Mouse (Mus musculus) testis, adult 2 months (tissue): ENCODE data around the gene 1700017B05Rik.
A peak's percentile ranks its signal among the peaks of the same experiment; 100 is the strongest.

Source experiments
- CTCF ChIP-seq: fragments of 200-500 bp; IDR thresholded peaks from 2 replicates; pipeline ENCODE4 v1.5.1; 2012; ENCODE audit warnings: low read depth, mild to moderate bottlenecking, inconsistent platforms, low read length, moderate library complexity; ENCODE audit not compliant: control insufficient read depth, insufficient read depth, insufficient replicate concordance
- POLR2A ChIP-seq: fragments of 200-500 bp; IDR thresholded peaks from 2 replicates; pipeline ENCODE4 v1.6.1; 2012; ENCODE audit warnings: low read depth, mild to moderate bottlenecking, inconsistent platforms, low read length, moderate library complexity; ENCODE audit not compliant: control insufficient read depth

DNA sequence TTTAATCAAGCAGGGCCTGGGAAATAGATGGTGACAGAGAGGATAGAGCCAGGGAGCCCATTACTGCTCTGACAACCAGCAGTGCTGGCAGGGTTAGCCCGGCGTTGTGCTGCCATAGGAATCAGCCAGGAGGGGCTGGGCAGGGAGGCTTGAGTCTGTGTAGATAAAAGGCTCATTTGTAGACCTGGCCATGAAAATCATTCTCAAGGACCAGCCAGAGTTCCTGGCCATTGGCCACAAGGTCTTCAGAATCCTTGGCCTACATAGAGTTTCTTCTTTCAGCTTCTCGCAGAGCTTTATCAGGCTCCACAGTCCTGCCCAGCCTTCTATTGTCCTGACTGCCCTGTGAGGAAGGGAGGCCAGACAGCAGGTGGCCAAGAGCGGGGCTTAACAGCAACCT, 17.0 kb upstream of the 1700017B05Rik start:
- TF ChIP-seq POLR2A: 0 out of 2 replicates have a peak, but pooled peaks have one; percentile 21
- TF ChIP-seq CTCF: no peak
